Mouse (Mus musculus): Measurements from ENCODE around the gene Hs6st3. TPM values are rescaled to one million over a fixed set of nuclear protein-coding genes. Genes with fewer than 3 reads are reported as not detected.

Hs6st3 gene
- polyA plus RNA-seq (2012; ENCODE audit: low replicate concordance): 0.10 TPM in 1 of 2 replicates, not detected in the other

DNA sequence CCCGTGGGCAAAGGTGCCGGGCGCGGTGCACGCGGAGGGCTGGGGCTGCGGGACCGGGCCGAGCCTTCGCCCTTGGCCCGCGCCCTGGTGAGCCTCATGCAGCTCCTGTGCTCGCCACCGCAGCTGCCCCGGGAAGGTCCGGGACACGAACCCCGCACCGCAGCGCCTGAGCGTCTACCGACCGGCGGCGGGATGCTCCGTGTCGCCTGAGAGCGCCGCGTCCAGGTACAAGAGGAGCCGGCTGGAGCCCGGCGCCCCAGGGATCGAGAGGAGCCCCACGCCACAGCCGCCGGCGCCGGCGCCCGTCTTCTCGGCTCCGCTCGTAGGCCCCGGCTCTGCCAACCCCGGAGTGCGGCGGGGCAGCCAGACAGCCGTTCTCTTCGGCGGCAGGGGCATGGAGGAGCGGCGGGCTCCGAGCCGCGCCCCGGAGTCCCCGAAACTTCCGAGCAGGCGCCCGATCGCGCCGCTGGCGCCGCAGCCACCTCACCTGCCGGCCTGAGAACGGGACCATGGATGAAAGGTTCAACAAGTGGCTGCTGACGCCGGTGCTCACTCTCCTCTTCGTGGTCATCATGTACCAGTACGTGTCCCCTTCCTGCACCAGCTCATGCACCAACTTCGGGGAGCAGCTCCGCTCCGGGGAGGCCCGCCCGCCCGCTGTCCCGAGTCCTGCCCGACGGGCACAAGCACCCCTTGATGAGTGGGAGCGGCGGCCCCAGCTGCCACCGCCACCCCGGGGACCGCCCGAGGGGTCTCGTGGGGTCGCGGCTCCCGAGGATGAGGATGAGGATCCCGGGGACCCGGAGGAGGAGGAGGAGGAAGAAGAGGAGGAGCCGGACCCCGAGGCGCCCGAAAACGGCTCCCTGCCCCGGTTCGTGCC, at the start of gene Hs6st3:
Hs6st3 (plus strand) TSS at position 436 of the 880 bp plus-strand sequence.

DNA sequence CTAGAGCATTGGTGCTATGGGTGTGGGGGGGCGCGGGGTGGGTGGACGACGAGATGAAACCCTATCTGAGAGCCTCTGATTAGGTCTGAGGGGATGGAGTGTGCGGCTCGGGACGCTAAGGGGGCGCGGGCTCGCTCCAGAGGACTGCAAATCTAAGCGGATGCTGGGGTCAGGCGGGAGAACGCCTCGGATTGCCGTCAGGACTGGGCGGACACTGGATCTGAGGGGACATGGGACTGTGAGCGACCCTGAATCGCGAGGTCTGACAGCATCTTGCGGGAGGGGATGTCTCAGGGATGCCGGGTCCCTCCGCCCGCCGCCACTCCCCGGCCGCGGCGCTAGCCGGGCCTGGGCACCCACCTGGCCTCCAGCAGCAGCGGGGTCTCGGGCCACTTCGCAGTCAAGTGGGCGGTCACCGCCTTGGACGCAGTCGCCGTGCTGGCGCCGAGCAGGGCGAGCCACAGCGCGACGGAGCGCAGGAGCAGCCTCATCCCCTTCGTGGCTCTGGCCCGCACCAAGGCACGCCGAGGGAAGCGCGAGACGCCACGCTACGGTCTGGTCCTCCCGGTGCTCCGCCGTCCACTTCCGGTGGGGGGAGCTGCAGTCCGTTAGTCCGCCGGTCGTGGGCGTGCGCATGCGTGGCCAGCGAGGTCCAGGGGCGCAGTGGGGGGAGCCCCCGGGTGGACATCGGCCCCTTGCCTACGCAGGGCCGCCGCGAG, 39.1 kb upstream of the Hs6st3 start, which contains the start of gene Uggt2:
Uggt2 (minus strand) TSS at position 580 of the 719 bp plus-strand sequence.

Other genes with a start within 250 kb of the Hs6st3 start
- 5.6 and 16.3 TPM in 2 replicates for gene Dzip1, start 212.9 kb upstream of the Hs6st3 start, polyA plus RNA-seq (2012; ENCODE audit: low replicate concordance)
- 3.7 and 7.8 TPM in 2 replicates for gene Dnajc3, start 200.4 kb upstream of the Hs6st3 start, polyA plus RNA-seq (2012; ENCODE audit: low replicate concordance)
- not detected in 2 replicates for gene Uggt2, start 38.9 kb upstream of the Hs6st3 start, polyA plus RNA-seq (2012; ENCODE audit: low replicate concordance)

Measured in hematopoietic multipotent progenitor cell, adult 10-12 weeks (in vitro differentiated cells).